In the genomic region with DNA sequence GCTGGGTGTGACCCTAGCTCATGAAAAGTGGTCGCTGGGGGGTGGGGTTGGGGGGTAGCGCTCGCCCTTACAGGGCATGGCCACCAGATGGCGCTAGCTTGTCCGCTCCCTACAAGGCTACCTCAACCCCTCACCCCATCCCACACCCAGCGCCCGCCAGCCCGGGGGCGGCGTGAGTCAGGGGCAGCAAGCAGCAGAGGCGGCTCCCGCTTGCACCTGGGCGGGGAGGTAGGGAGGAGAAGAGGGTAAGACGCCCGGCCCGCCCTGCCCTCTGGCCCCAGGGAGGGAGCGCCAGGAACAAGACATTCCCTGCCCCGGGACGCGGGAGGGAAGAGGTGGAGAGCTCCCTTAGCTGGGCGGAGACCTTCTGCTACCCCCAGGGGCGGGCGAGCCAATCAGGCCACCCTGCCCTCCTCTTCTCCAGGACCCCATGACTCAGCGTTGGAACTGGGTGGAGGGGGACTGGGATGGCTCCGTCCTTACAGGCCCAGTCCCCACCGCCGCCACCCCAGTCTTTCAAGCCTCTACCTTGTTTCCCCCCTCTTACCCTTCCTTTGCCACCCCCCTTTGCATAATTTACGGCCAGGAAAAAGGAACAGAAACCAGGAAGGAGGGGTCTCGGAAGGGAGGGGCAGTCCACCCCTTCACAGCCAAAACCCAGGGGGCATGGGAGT, we compare ENCODE assay signal across 8 mouse cellular contexts. TPM values are rescaled to one million over a fixed set of nuclear protein-coding genes. Genes with fewer than 3 reads are reported as not detected.
DNase-seq lines count a peak whose midpoint lies in the region; ATAC-seq and TF ChIP-seq lines count a peak whose summit lies in the region.

No protein-coding gene starts in this region.

- peak; percentile 27 for DNase-seq in 416B (ENCODE audit: low read depth)
- peak; percentile 83 for DNase-seq in adrenal gland, adult 2 months
- peak; percentile 94 for DNase-seq in embryo, embryonic 9.5 days (ENCODE audit: extremely low spot score)
- DNase-seq in gastrocnemius, postnatal 4 days (ENCODE audit: low spot score in 2 of 2), result peak; percentile 73 to 82
- peak; percentile 71 for DNase-seq in liver
- peak; percentile 81 for DNase-seq in splenic B cell, adult 2 months (ENCODE audit: low read depth, low spot score)

- peak overlapping the region; percentile 44 for H3K4me3 ChIP-seq in intestine, embryonic 15.5 days (replicated peaks)
- peak overlapping the region; percentile 7 for H3K4me3 ChIP-seq in myocyte

- no peaks in the 10 kb centered on the region for H3K9me3 ChIP-seq in intestine, embryonic 15.5 days

- ATAC-seq in intestine, embryonic 15.5 days, result peak; percentile 92

- peaks cover 26% of the 10 kb centered on the region for H3K4me1 ChIP-seq in intestine, embryonic 15.5 days (replicated peaks)

- no peaks in the 10 kb centered on the region for H3K27me3 ChIP-seq in intestine, embryonic 15.5 days (replicated peaks)
- H3K27me3 ChIP-seq in myocyte (ENCODE audit: control insufficient read depth, insufficient read depth, insufficient read length), result no peaks in the 10 kb centered on the region
- H3K27me3 ChIP-seq in splenic B cell, adult 2 months (ENCODE audit: control insufficient read depth, insufficient read depth, low read length, poor library complexity, severe bottlenecking), result no peaks in the 10 kb centered on the region

- WGBS in intestine, embryonic 15.5 days, result under 1% methylated on average over 29 of the region's 29 CpGs

- peaks cover 9% of the 10 kb centered on the region; the same call in 1 of the 2 replicates for H3K36me3 ChIP-seq in intestine, embryonic 15.5 days
- H3K36me3 ChIP-seq in myocyte (ENCODE audit: control insufficient read depth, insufficient read depth), result peaks cover 10% of the 10 kb centered on the region
- peaks cover 2% of the 10 kb centered on the region; the same call in 1 of the 2 replicates for H3K36me3 ChIP-seq in splenic B cell, adult 2 months (ENCODE audit: control insufficient read depth, insufficient read depth, low read length, poor library complexity, severe bottlenecking)

- no peak for TF ChIP-seq POLR2A in myocyte (IDR thresholded peaks at IDR 0.05; ENCODE audit: insufficient read length, low read depth)

- H3K4me2 ChIP-seq in intestine, embryonic 15.5 days (replicated peaks), result peak overlapping the region; percentile 72
- peak overlapping the region; percentile 73 for H3K4me2 ChIP-seq in myocyte (ENCODE audit: low read depth)

- H3ac ChIP-seq in myocyte (ENCODE audit: control insufficient read depth, insufficient read length), result no peak overlapping the region

- H3K79me2 ChIP-seq in myocyte (ENCODE audit: control insufficient read depth, insufficient read depth), result peaks cover 12% of the 10 kb centered on the region

- H3K27ac ChIP-seq in intestine, embryonic 15.5 days, result peak overlapping the region; percentile 18; the same call in 1 of the 2 replicates

- peak overlapping the region; percentile 49 for H3K9ac ChIP-seq in intestine, embryonic 15.5 days

TF ChIP-seq in myocyte, 11 proteins besides CTCF, POLR2A, EP300 and RAD21:
- TF ChIP-seq MYOD1 (IDR thresholded peaks at IDR 0.05; ENCODE audit: control insufficient read depth in 1 of 3, insufficient read length in 2 of 3, low read depth in 2 of 3) (peak in 1 of 3 experiments; percentile 42), CEBPB (IDR thresholded peaks at IDR 0.05; ENCODE audit: insufficient read depth, poor library complexity, severe bottlenecking) (no peak), POLR2AphosphoS2 (IDR thresholded peaks at IDR 0.05; ENCODE audit: insufficient read length, low read depth) (peak; percentile 20)

RNA-seq across cellular contexts. Expression of a gene that starts 13.5 kb away (rescaled TPM):
- total RNA-seq in adrenal gland, adult 2 months (2021), result under 1 TPM in 1 of 2 experiments, not detected in 1; 0.41 TPM
- 0.46 and 0.53 TPM in 2 replicates for polyA plus RNA-seq in adrenal gland, adult 2 months (2012; rRNA removed)
- total RNA-seq in gastrocnemius, postnatal 4 days (2021), result under 1 TPM; 0.27 to 0.34 TPM
- polyA plus RNA-seq in intestine, embryonic 15.5 days (2015; fragmentation: Nextera tagmentation; extraction: Ambion mirVana), result 1.6 and 1.9 TPM in 2 replicates
- 0.41 TPM for polyA plus RNA-seq in myocyte (2012; fragmentation: generic; extraction: Trizol)

RNA-seq across cellular contexts. Expression of a gene that starts 16.0 kb away (rescaled TPM):
- 100 to 1,000 TPM in 1 of 2 experiments, 10 to 100 TPM in 1; 84.0 to 102 TPM for total RNA-seq in adrenal gland, adult 2 months (2021)
- polyA plus RNA-seq in adrenal gland, adult 2 months (2012; rRNA removed), result 117 and 121 TPM in 2 replicates
- total RNA-seq in gastrocnemius, postnatal 4 days (2021), result 10 to 100 TPM; 14.1 to 23.9 TPM
- polyA plus RNA-seq in intestine, embryonic 15.5 days (2015; fragmentation: Nextera tagmentation; extraction: Ambion mirVana), result 8.9 and 10.4 TPM in 2 replicates
- polyA plus RNA-seq in myocyte (2012; fragmentation: generic; extraction: Trizol), result 47.0 TPM

RNA-seq across cellular contexts. Expression of a gene that starts 16.8 kb away (rescaled TPM):
- 1 to 10 TPM in 1 of 2 experiments, under 1 TPM in 1; 0.40 to 1.3 TPM for total RNA-seq in adrenal gland, adult 2 months (2021)
- polyA plus RNA-seq in adrenal gland, adult 2 months (2012; rRNA removed), result 0.61 and 1.2 TPM in 2 replicates
- total RNA-seq in gastrocnemius, postnatal 4 days (2021), result under 1 TPM; 0.12 to 0.16 TPM
- polyA plus RNA-seq in intestine, embryonic 15.5 days (2015; fragmentation: Nextera tagmentation; extraction: Ambion mirVana), result 1.4 and 1.5 TPM in 2 replicates
- 0.01 TPM for polyA plus RNA-seq in myocyte (2012; fragmentation: generic; extraction: Trizol)

RNA-seq across cellular contexts. Expression of a gene that starts 24.1 kb away (rescaled TPM):
- 1 to 10 TPM; 1.7 to 1.8 TPM for total RNA-seq in adrenal gland, adult 2 months (2021)
- 0.58 TPM in 1 of 2 replicates, not detected in the other for polyA plus RNA-seq in adrenal gland, adult 2 months (2012; rRNA removed)
- under 1 TPM in 1 of 2 experiments, not detected in 1; 0.83 TPM for total RNA-seq in gastrocnemius, postnatal 4 days (2021)
- not detected in 2 replicates for polyA plus RNA-seq in intestine, embryonic 15.5 days (2015; fragmentation: Nextera tagmentation; extraction: Ambion mirVana)
- not detected for polyA plus RNA-seq in myocyte (2012; fragmentation: generic; extraction: Trizol)

RNA-seq across cellular contexts. Expression of a gene that starts 28.7 kb away (rescaled TPM):
- 10 to 100 TPM; 56.1 to 87.5 TPM for total RNA-seq in adrenal gland, adult 2 months (2021)
- 142 and 182 TPM in 2 replicates for polyA plus RNA-seq in adrenal gland, adult 2 months (2012; rRNA removed)
- total RNA-seq in gastrocnemius, postnatal 4 days (2021), result 10 to 100 TPM; 54.6 to 55.8 TPM
- 45.5 and 49.5 TPM in 2 replicates for polyA plus RNA-seq in intestine, embryonic 15.5 days (2015; fragmentation: Nextera tagmentation; extraction: Ambion mirVana)
- 78.4 TPM for polyA plus RNA-seq in myocyte (2012; fragmentation: generic; extraction: Trizol)

Comparison
In these comparisons a context has a peak if more than half of its experiments do, and no peak if none do; other contexts are left out.
1. Peak in every context shown above with its lines: DNase-seq, ATAC-seq, H3K4me3 ChIP-seq and H3K27ac ChIP-seq.
2. DNase-seq: peak in every context shown above with its lines; median percentile 94 in embryo, embryonic 9.5 days; 83 in adrenal gland, adult 2 months; 81 in splenic B cell, adult 2 months; 78 in gastrocnemius, postnatal 4 days; 71 in liver; 27 in 416B.